Mouse (Mus musculus) limb, embryonic 12.5 days (tissue): ENCODE results near the gene Rb1. TPM values are rescaled to one million over a fixed set of nuclear protein-coding genes. Genes with fewer than 3 reads are reported as not detected.
A peak's percentile ranks its signal among the peaks of the same experiment; 100 is the strongest.

Source experiments
- ATAC-seq: fragments of 200-750 bp; cut with Nextera tagmentation; 2 replicates; pipeline ENCODE4 v1.8.0; 2017; ENCODE audit warnings: low read depth, moderate TSS enrichment; ENCODE audit not compliant: insufficient number of reproducible peaks, insufficient read depth, low FRiP score, low TSS enrichment
- H3K27ac ChIP-seq: fragments of 300-500 bp; sonication (generic); 2 replicates; pipeline ENCODE4 v1.5.1; 2016; ENCODE audit warnings: mild to moderate bottlenecking, moderate library complexity
- H3K27me3 ChIP-seq: fragments of 300-500 bp; sonication (generic); 2 replicates; pipeline ENCODE4 v1.6.1; 2016; ENCODE audit warnings: mild to moderate bottlenecking, moderate library complexity
- H3K36me3 ChIP-seq: fragments of 300-500 bp; sonication (generic); 2 replicates; pipeline ENCODE4 v1.6.1; 2016; ENCODE audit warnings: mild to moderate bottlenecking, moderate library complexity
- H3K4me1 ChIP-seq: fragments of 300-500 bp; sonication (generic); replicated peaks from 2 replicates; pipeline ENCODE4 v1.6.1; 2016
- H3K4me2 ChIP-seq: fragments of 300-500 bp; sonication (generic); 2 replicates; pipeline ENCODE4 v1.6.1; 2016; ENCODE audit warnings: mild to moderate bottlenecking, moderate library complexity
- H3K4me3 ChIP-seq: fragments of 300-500 bp; sonication (generic); replicated peaks from 2 replicates; pipeline ENCODE4 v1.5.1; 2016; ENCODE audit warnings: mild to moderate bottlenecking
- H3K9ac ChIP-seq: fragments of 300-500 bp; sonication (generic); replicated peaks from 2 replicates; pipeline ENCODE4 v1.6.1; 2016; ENCODE audit warnings: mild to moderate bottlenecking, moderate library complexity
- H3K9me3 ChIP-seq: fragments of 300-500 bp; sonication (generic); 2 replicates; pipeline ENCODE4 v1.6.1; 2016; ENCODE audit warnings: mild to moderate bottlenecking, moderate library complexity
- WGBS: fragments of 180-500 bp; shearing (Covaris S2); methylation state at CpG from one replicate; pipeline ENCODE4 v1.1.7; 2016; 5-methylcytosine and 5-hydroxymethylcytosine counted together
- polyA plus RNA-seq: library from polyadenylated mRNA; unstranded; fragments of >200 nt; fragmentation: Nextera tagmentation; extraction: Ambion mirVana; gene quantifications from 2 replicates; pipeline ENCODE4 v1.2.1, GENCODE M21; 2016

The Rb1 gene
- polyA plus RNA-seq, 1 experiment from 2014 or later: 22.2 TPM

DNA sequence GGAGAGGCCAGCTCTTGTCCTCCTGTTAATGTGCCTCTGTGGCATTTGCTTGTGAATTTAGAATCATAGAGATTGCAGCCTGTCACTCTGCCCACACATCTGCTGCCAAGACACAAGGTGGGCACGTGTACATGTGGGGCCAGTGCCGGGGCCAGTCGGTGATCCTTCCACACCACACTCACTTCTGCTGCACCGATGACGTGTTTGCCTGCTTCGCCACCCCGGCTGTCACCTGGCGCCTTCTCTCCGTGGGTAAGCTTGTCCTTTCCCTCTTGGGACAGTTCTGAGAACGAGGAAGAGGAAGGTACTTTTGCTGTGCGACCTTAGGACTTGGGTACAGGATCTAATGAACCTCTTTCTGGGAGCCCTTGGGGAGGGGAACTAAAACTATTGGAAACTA, 152.0 kb downstream of the Rb1 start:
- peaks cover 98% of the 10 kb centered on the region for H3K36me3 ChIP-seq
- H3K27ac ChIP-seq: no peak overlapping the region
- WGBS: 91% methylated on average over 11 of the region's 11 CpGs
- no peak overlapping the region for H3K4me3 ChIP-seq
- no peaks in the 10 kb centered on the region for H3K9me3 ChIP-seq
- no peak overlapping the region for H3K4me2 ChIP-seq
- ATAC-seq: no peak
- H3K9ac ChIP-seq: no peak overlapping the region
- 0 out of 2 replicates have a peak, but pooled peaks cover 10% of the 10 kb centered on the region for H3K4me1 ChIP-seq
- H3K27me3 ChIP-seq: no peaks in the 10 kb centered on the region

DNA sequence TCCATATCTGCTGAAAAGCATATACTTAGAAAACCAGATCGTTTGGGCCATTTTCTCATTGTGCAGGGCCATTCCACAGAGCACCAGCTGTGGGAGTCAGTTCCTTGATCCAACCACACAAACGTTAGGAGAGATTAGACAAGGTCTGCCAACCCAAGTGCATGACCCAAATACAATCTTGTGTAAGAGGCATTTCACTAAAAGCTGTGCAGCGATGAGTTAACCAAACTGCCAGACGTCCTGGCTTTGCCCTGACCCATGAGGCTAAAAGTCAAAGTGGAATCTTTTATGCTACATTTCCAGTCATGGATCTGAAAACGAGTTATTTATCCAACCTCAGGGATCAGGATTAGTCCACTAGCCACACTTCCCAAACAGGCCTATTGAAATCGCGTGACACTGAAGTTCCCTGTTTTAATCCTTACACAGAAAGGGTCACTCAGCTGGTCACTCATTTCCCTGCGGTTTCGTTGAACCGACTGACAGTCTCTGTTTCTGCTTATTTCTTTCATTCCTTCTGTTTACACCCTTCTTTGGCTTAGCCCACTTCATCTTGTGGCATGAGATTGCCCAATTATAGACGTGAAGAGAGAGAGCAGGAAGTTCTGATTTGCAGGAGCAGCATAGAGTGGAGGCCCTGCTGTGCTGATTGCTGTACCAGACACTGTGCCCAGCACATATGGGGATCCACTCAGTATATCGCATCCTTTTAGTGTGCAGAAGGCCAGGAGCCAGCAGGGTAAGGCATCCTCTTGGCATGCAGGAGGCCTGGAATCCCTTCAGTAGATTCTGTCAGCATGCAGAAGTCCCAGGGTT, 153.2 kb downstream of the Rb1 start:
- Histone ChIP-seq H3K4me3 (no peak overlapping the region), H3K27me3 (no peaks in the 10 kb centered on the region), H3K4me2 (no peak overlapping the region), H3K9me3 (no peaks in the 10 kb centered on the region), H3K9ac (no peak overlapping the region), H3K4me1 (0 out of 2 replicates have a peak, but pooled peaks cover 10% of the 10 kb centered on the region), H3K27ac (0 out of 2 replicates have a peak overlapping the region, but pooled peaks have one; percentile 42), H3K36me3 (peaks cover 98% of the 10 kb centered on the region)
- 79% methylated on average over 12 of the region's 12 CpGs for WGBS
- ATAC-seq: no peak

DNA sequence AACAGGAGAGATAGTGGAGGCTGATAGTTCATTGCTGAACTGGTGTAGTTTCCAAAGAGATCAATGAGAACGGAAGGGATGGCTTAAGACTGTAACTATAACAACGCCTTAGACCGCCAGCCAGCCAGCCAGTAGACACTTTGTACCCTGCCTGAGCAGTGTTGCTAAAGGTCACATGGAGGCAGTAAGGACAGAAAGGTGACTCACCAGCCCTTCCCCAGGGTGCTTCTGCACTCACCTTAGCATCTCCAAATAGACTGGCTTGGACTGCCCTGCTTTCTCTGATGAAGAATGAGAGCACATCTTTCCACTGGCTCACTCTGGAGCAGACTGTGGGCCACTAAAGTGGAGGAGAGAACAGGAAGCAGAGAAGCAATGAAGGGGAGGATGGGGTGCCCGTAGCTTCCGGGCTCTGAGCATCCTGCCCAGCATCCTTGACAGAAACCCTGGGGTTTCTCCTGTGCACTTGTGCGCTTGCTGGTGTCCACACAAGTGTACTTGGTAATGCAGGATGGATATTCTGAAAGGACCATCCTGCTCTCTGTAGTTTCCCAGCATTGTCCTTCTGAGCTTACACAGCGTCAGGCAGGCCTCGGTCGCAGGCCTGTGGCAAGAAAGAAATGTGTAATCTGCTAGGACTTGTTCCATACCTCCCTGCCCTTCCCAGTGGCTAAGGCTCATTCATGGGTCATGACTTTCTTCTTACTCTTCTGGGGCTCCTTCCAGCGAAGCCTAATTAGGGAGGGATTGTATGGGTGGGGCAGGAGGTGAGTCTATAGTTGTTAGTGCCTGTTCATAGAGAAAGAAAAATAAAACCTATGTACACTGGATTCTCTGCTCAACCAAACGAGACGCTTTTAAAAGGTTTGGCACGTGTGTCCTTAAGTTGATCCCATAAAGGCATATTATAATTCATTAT, 155.4 kb downstream of the Rb1 start:
- no peak overlapping the region for H3K4me3 ChIP-seq
- H3K9ac ChIP-seq: no peak overlapping the region
- H3K4me2 ChIP-seq: no peak overlapping the region
- H3K27ac ChIP-seq: no peak overlapping the region
- 89% methylated on average over 13 of the region's 13 CpGs for WGBS
- no peaks in the 10 kb centered on the region for H3K27me3 ChIP-seq
- 0 out of 2 replicates have a peak, but pooled peaks cover 10% of the 10 kb centered on the region for H3K4me1 ChIP-seq
- H3K36me3 ChIP-seq: peaks cover 97% of the 10 kb centered on the region
- H3K9me3 ChIP-seq: no peaks in the 10 kb centered on the region
- no peak for ATAC-seq

- peaks cover 95% of the 10 kb centered on the region for H3K36me3 ChIP-seq
Observed at GRCm38 (mm10) chr14:73168605-73169004, 157.0 kb downstream of the Rb1 start.

GRCm38 (mm10) chr14:73165136-73165535, 160.5 kb downstream of the Rb1 start:
- Histone ChIP-seq H3K9ac (no peak overlapping the region), H3K9me3 (no peaks in the 10 kb centered on the region), H3K27me3 (no peaks in the 10 kb centered on the region), H3K27ac (no peak overlapping the region), H3K4me3 (no peak overlapping the region), H3K36me3 (peaks cover 96% of the 10 kb centered on the region), H3K4me1 (no peaks in the 10 kb centered on the region), H3K4me2 (no peak overlapping the region)
- ATAC-seq: no peak
- WGBS: 93% methylated on average over 6 of the region's 6 CpGs

More at GRCm38 (mm10) chr14:73168605-73169004, 157.0 kb downstream of the Rb1 start:
- Histone ChIP-seq H3K4me3 (no peak overlapping the region), H3K27me3 (no peaks in the 10 kb centered on the region), H3K4me2 (no peak overlapping the region), H3K4me1 (no peaks in the 10 kb centered on the region), H3K9ac (no peak overlapping the region), H3K9me3 (no peaks in the 10 kb centered on the region), H3K27ac (no peak overlapping the region)
- WGBS: 90% methylated on average over 6 of the region's 6 CpGs
- ATAC-seq: no peak

DNA sequence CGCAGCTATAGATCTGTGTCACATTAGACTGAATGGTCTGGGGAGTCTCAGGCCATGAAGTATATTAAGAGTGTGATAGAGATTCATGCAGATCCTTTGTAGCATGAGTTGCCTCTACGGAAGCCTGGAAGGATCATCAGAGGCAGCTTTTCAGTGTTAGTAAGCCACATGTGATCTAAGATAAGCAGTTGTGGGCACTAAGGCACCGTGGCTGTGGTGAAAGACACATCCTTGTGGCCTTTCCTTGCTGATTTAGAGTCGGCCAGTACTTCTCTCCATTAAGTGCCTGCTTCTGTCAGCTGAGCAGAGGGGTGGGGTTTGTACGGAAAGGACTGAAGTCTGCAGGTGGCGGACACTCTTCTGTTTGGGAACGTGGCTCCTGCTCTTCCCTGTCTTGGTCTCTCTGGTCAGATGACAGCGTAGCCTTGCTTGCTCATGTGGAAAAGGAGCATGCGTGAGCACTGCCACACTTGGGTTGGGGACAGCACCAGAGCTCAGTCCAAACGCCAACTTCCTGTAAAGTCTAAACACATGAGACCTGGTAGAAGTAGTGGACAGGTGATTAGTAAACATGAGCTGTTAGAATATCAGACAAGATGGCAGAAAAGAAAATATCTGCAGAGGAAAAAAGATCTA, 162.1 kb downstream of the Rb1 start:
- ATAC-seq: no peak
- WGBS: 93% methylated on average over 10 of the region's 10 CpGs
- H3K9ac ChIP-seq: no peak overlapping the region
- H3K9me3 ChIP-seq: no peaks in the 10 kb centered on the region
- H3K4me1 ChIP-seq: no peaks in the 10 kb centered on the region
- H3K27ac ChIP-seq: no peak overlapping the region
- no peak overlapping the region for H3K4me2 ChIP-seq
- H3K36me3 ChIP-seq: peaks cover 95% of the 10 kb centered on the region
- no peaks in the 10 kb centered on the region for H3K27me3 ChIP-seq
- H3K4me3 ChIP-seq: no peak overlapping the region

DNA sequence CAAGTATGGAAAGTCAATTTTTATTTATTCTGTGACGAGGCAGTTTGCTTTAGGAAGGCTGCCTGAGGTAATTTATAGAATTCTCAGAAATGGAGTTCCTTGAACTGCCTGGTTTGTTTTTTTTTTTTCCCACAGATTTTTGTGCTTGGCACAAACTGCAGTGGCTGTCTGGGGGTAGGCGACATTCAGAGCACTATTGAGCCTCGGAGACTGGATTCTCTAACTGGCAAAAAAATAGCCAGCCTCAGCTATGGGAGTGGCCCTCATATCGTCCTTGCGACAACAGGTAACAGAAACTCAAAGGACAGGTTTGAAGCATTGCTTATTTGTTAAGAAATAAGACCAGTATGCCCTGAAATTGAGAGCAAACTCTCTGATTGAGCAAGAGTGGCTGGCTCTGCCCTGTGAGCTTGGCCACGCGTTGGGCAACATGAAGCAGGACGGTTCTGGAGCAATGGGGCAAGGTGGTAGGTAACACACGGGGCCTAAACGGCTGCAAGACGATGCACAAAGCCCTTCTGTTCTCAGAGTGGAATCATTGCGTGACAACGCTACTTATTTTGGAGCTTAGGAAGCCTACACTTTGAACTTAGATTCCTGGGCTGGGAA, 163.3 kb downstream of the Rb1 start:
- no peaks in the 10 kb centered on the region for H3K9me3 ChIP-seq
- peaks cover 95% of the 10 kb centered on the region for H3K36me3 ChIP-seq
- H3K4me3 ChIP-seq: no peak overlapping the region
- ATAC-seq: no peak
- H3K27me3 ChIP-seq: no peaks in the 10 kb centered on the region
- H3K9ac ChIP-seq: no peak overlapping the region
- 93% methylated on average over 13 of the region's 13 CpGs for WGBS
- no peak overlapping the region for H3K27ac ChIP-seq
- H3K4me2 ChIP-seq: no peak overlapping the region
- no peaks in the 10 kb centered on the region for H3K4me1 ChIP-seq

DNA sequence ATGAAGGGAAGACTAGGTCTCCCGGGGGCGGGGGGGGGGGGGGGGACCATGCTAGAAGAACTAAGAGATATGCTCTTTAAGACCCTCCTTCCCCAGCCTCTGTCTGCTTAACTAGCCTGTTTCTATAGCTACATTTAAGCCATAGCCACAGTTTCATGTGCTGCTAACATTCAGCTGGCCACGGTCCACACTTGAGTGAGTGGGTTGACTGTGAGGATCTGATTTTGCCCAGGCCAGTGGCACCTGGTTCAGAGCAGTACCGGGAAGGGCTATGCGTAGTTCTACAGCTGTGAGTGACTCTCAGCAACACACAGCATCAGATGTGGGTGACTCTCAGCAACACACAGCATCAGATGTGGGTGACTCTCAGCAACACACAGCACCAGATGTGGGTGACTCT, 164.3 kb downstream of the Rb1 start:
- no peak overlapping the region for H3K9ac ChIP-seq

GRCm38 (mm10) chr14:73148125-73148524, 177.5 kb downstream of the Rb1 start:
- no peaks in the 10 kb centered on the region for H3K27me3 ChIP-seq
- no peaks in the 10 kb centered on the region for H3K9me3 ChIP-seq
- peaks cover 12% of the 10 kb centered on the region for H3K4me1 ChIP-seq
- no peak for ATAC-seq
- no peak overlapping the region for H3K4me2 ChIP-seq
- WGBS: 95% methylated on average over 3 of the region's 3 CpGs
- no peak overlapping the region for H3K9ac ChIP-seq
- H3K27ac ChIP-seq: no peak overlapping the region
- H3K36me3 ChIP-seq: peaks cover 39% of the 10 kb centered on the region
- no peak overlapping the region for H3K4me3 ChIP-seq

More for the DNA sequence above, 164.3 kb downstream of the Rb1 start:
- H3K4me3 ChIP-seq: no peak overlapping the region
- H3K27me3 ChIP-seq: no peaks in the 10 kb centered on the region
- H3K4me2 ChIP-seq: no peak overlapping the region
- peaks cover 97% of the 10 kb centered on the region for H3K36me3 ChIP-seq
- 93% methylated on average over 4 of the region's 5 CpGs for WGBS
- H3K27ac ChIP-seq: no peak overlapping the region
- no peaks in the 10 kb centered on the region for H3K9me3 ChIP-seq
- H3K4me1 ChIP-seq: no peaks in the 10 kb centered on the region
- ATAC-seq: no peak

- Histone ChIP-seq H3K27ac (no peak overlapping the region), H3K27me3 (no peaks in the 10 kb centered on the region), H3K9me3 (no peaks in the 10 kb centered on the region), H3K4me2 (no peak overlapping the region), H3K4me3 (no peak overlapping the region), H3K4me1 (peaks cover 18% of the 10 kb centered on the region), H3K9ac (no peak overlapping the region), H3K36me3 (peaks cover 28% of the 10 kb centered on the region)
- 64% methylated on average over 3 of the region's 3 CpGs for WGBS
- ATAC-seq: no peak
Observed at GRCm38 (mm10) chr14:73146721-73147120, 178.9 kb downstream of the Rb1 start.
